Mouse (Mus musculus): ENCODE results near the gene Prdx3. TPM values are rescaled to one million over a fixed set of nuclear protein-coding genes. Genes with fewer than 3 reads are reported as not detected.

Prdx3 gene
- total and polyA plus RNA-seq, 2 experiments: 157 to 199 TPM

DNA sequence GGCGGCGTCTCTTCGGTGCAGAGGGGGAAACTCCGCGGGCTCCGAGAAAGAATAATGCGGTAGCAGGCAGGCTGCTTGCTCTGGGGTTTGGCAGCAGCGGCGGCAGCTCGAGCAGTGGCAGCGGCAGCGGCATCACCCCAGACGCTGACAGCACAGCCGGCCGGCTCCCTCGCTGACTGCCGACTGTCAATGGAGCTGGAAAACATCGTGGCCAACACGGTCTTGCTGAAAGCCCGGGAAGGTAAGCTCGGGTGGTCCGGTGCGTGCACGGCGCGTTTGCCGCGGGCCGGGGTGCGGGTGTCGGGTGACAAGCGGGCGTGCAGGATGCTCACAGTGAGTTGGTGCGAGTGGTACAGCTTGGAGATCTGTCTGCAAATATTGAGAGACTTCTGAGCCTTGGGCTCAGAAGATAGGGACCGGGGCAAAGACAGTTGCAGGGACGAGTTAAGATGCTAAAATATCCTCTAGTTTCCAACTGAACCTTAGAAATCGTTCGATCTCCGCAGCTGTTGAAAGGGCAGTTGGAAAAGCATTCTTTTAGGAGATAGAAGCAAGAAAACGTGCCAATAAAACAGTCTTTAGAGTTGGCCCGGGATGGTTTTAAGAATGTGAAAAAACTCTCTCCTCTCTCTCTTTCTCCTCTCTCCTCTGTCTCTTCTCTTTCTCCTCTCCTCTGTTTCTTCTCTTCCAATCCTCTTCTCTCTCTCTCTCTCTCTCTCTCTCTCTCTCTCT lies 16.2 kb upstream of the Prdx3 start:
- no peak for DNase-seq (ENCODE audit: extremely low read depth, low read depth, low spot score)
- peak overlapping the region; percentile 94 for H3K4me3 ChIP-seq (ENCODE audit: insufficient read depth, low read depth, low read length)

DNA sequence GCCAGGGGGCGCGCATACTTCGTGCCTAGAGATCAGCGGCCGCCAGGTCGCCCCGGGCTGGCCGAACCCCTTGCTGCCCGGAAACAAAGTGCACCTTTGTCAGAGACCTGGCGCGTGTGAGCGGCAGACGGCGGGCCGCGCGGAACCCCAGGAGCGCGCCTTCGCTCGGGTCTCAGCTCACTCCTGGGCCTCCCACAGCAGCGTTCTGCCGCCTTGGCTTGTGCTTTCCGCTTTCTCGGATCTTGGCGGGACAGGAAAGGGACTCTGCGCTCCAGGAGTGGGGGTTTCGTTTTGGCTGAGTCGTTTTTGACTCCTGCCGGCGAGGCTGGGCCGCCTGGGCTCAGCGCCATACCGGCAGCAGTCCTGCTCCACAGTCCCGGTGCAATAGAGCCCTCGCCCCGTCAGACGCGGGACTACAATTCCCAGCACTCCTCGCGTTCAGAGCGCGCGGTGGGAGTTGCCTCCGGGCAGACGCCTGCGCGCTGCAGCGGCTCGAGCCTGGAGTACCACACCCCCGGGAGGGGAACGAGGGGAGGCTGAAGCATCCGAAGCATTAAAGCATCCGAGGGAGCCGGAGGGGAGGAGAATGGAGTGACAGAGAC lies 15.5 kb upstream of the Prdx3 start, which contains the start of gene Grk5:
Gene Grk5, plus strand, starts transcription at position 36 of the 602 bp plus-strand sequence.
- peaks cover 5% of the 10 kb centered on the region for H3K4me1 ChIP-seq (ENCODE audit: control insufficient read depth, insufficient read depth, low read length)
- H3K79me2 ChIP-seq (ENCODE audit: control insufficient read depth, insufficient read depth, low read length): no peaks in the 10 kb centered on the region; the same call in 1 of the 2 replicates
- DNase-seq (ENCODE audit: extremely low read depth, low read depth, low spot score): peak; percentile 85
- peak within 1 kb of the TSS; percentile 95 for H3K9ac ChIP-seq (ENCODE audit: low read depth, low read length)
- TF ChIP-seq POLR2A (IDR thresholded peaks at IDR 0.05; ENCODE audit: extremely low read depth, insufficient read depth, low read length) (0 out of 2 replicates have a peak, but pooled peaks have one; percentile 36), CTCF (IDR thresholded peaks at IDR 0.05; ENCODE audit: low read depth, low read length) (peak; percentile 80; the same call in 1 of the 2 replicates)
- H3K27ac ChIP-seq (replicated peaks; ENCODE audit: insufficient read depth, low read depth, low read length): peak within 1 kb of the TSS; percentile 99
- no peaks in the 10 kb centered on the region for H3K27me3 ChIP-seq (ENCODE audit: control insufficient read depth, insufficient read depth, low read length)
- no peaks in the 10 kb centered on the region for H3K36me3 ChIP-seq (ENCODE audit: control insufficient read depth, insufficient read depth, low read length)
- peak within 1 kb of the TSS; percentile 94 for H3K4me3 ChIP-seq (ENCODE audit: insufficient read depth, low read depth, low read length)
- under 1% methylated on average over 55 of the region's 55 CpGs for WGBS

More for the DNA sequence above, 16.2 kb upstream of the Prdx3 start:
- Histone ChIP-seq H3K79me2 (ENCODE audit: control insufficient read depth, insufficient read depth, low read length) (no peaks in the 10 kb centered on the region; the same call in 1 of the 2 replicates), H3K36me3 (ENCODE audit: control insufficient read depth, insufficient read depth, low read length) (no peaks in the 10 kb centered on the region), H3K27me3 (ENCODE audit: control insufficient read depth, insufficient read depth, low read length) (no peaks in the 10 kb centered on the region), H3K4me1 (ENCODE audit: control insufficient read depth, insufficient read depth, low read length) (peaks cover 5% of the 10 kb centered on the region), H3K27ac (replicated peaks; ENCODE audit: insufficient read depth, low read depth, low read length) (peak overlapping the region; percentile 8; the same call in 1 of the 2 replicates), H3K9ac (ENCODE audit: low read depth, low read length) (peak overlapping the region; percentile 66)
- WGBS: 2% methylated on average over 41 of the region's 41 CpGs
- TF ChIP-seq CTCF (IDR thresholded peaks at IDR 0.05; ENCODE audit: low read depth, low read length) (no peak), POLR2A (IDR thresholded peaks at IDR 0.05; ENCODE audit: extremely low read depth, insufficient read depth, low read length) (no peak)

- no peaks in the 10 kb centered on the region for H3K36me3 ChIP-seq (ENCODE audit: control insufficient read depth, insufficient read depth, low read length)
- whole genome bisulfite sequencing: 5% methylated on average over 17 of the region's 17 CpGs
- peak overlapping the region; percentile 94 for H3K4me3 ChIP-seq (ENCODE audit: insufficient read depth, low read depth, low read length)
- no peaks in the 10 kb centered on the region for H3K27me3 ChIP-seq (ENCODE audit: control insufficient read depth, insufficient read depth, low read length)
- TF ChIP-seq POLR2A (IDR thresholded peaks at IDR 0.05; ENCODE audit: extremely low read depth, insufficient read depth, low read length) (no peak), CTCF (IDR thresholded peaks at IDR 0.05; ENCODE audit: low read depth, low read length) (no peak; the same call in 1 of the 2 replicates)
- peaks cover 5% of the 10 kb centered on the region for H3K4me1 ChIP-seq (ENCODE audit: control insufficient read depth, insufficient read depth, low read length)
- peak overlapping the region; percentile 38; the same call in 1 of the 2 replicates for H3K9ac ChIP-seq (ENCODE audit: low read depth, low read length)
- H3K79me2 ChIP-seq (ENCODE audit: control insufficient read depth, insufficient read depth, low read length): no peaks in the 10 kb centered on the region; the same call in 1 of the 2 replicates
- DNase-seq (ENCODE audit: extremely low read depth, low read depth, low spot score): peak; percentile 60
- H3K27ac ChIP-seq (replicated peaks; ENCODE audit: insufficient read depth, low read depth, low read length): peak overlapping the region; percentile 99
Observed at GRCm38 (mm10) chr19:60889101-60889713, 14.9 kb upstream of the Prdx3 start.

GRCm38 (mm10) chr19:60887637-60888036 lies 13.3 kb upstream of the Prdx3 start:
- Histone ChIP-seq H3K9ac (ENCODE audit: low read depth, low read length) (no peak overlapping the region), H3K36me3 (ENCODE audit: control insufficient read depth, insufficient read depth, low read length) (no peaks in the 10 kb centered on the region), H3K27me3 (ENCODE audit: control insufficient read depth, insufficient read depth, low read length) (no peaks in the 10 kb centered on the region), H3K79me2 (ENCODE audit: control insufficient read depth, insufficient read depth, low read length) (no peaks in the 10 kb centered on the region; the same call in 1 of the 2 replicates), H3K27ac (replicated peaks; ENCODE audit: insufficient read depth, low read depth, low read length) (no peak overlapping the region), H3K4me3 (ENCODE audit: insufficient read depth, low read depth, low read length) (no peak overlapping the region), H3K4me1 (ENCODE audit: control insufficient read depth, insufficient read depth, low read length) (peaks cover 5% of the 10 kb centered on the region)
- 72% methylated on average over 2 of the region's 2 CpGs for WGBS
- no peak for DNase-seq (ENCODE audit: extremely low read depth, low read depth, low spot score)
- no peak for TF ChIP-seq CTCF (IDR thresholded peaks at IDR 0.05; ENCODE audit: low read depth, low read length)
- no peak for TF ChIP-seq POLR2A (IDR thresholded peaks at IDR 0.05; ENCODE audit: extremely low read depth, insufficient read depth, low read length)

DNA sequence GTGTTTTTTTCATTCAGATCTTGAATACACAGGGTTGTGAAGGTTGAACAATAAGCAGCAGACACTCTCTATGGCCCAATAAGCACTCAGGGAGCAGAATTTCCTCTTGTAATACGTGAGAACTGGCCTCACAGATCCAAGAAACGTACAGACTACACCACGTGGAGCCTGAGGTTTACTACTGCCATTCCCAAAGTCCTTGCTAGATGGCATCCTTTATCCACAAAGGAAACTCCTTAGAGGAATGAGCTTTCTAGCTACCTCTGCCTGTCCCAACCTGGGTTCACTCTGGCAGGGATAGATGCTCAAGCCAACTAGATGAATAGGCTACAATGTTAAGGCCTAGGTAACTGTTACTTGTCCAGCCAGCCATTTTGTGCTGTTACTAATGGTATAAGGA lies 8.8 kb upstream of the Prdx3 start:
- TF ChIP-seq POLR2A (IDR thresholded peaks at IDR 0.05; ENCODE audit: extremely low read depth, insufficient read depth, low read length) (no peak), CTCF (IDR thresholded peaks at IDR 0.05; ENCODE audit: low read depth, low read length) (0 out of 2 replicates have a peak, but pooled peaks have one; percentile 11)
- 25% methylated on average over 3 of the region's 3 CpGs for WGBS
- H3K9ac ChIP-seq (ENCODE audit: low read depth, low read length): no peak overlapping the region
- no peaks in the 10 kb centered on the region for H3K79me2 ChIP-seq (ENCODE audit: control insufficient read depth, insufficient read depth, low read length)
- H3K27me3 ChIP-seq (ENCODE audit: control insufficient read depth, insufficient read depth, low read length): no peaks in the 10 kb centered on the region
- H3K4me1 ChIP-seq (ENCODE audit: control insufficient read depth, insufficient read depth, low read length): no peaks in the 10 kb centered on the region; the same call in 1 of the 2 replicates
- H3K4me3 ChIP-seq (ENCODE audit: insufficient read depth, low read depth, low read length): no peak overlapping the region
- no peaks in the 10 kb centered on the region for H3K36me3 ChIP-seq (ENCODE audit: control insufficient read depth, insufficient read depth, low read length)
- peak; percentile 50 for DNase-seq (ENCODE audit: extremely low read depth, low read depth, low spot score)
- H3K27ac ChIP-seq (replicated peaks; ENCODE audit: insufficient read depth, low read depth, low read length): no peak overlapping the region
